Mouse (Mus musculus) midbrain, postnatal 0 days (tissue): ENCODE results near the gene Mdn1. TPM values are rescaled to one million over a fixed set of nuclear protein-coding genes. Genes with fewer than 3 reads are reported as not detected.
A peak's percentile ranks its signal among the peaks of the same experiment; 100 is the strongest.

Experiments used
- ATAC-seq: fragments of 200-750 bp; cut with Nextera tagmentation; 2 replicates; pipeline ENCODE4 v1.8.0; 2017; ENCODE audit warnings: moderate number of reproducible peaks, mild to moderate bottlenecking, moderate TSS enrichment, moderate library complexity; ENCODE audit not compliant: low FRiP score
- DNase-seq: peaks from one replicate; pipeline ENCODE4 v3.0.0-alpha.2; 2015; ENCODE audit warnings: low spot score
- H3K27ac ChIP-seq: fragments of 300-500 bp; sonication (generic); 2 replicates; pipeline ENCODE4 v1.5.1; 2014; ENCODE audit warnings: low read depth, mild to moderate bottlenecking, low read length, mixed read lengths
- H3K27me3 ChIP-seq: fragments of 300-500 bp; sonication (generic); 2 replicates; pipeline ENCODE4 v1.6.1; 2014; ENCODE audit warnings: low read length, control low read depth, mixed read lengths; ENCODE audit not compliant: insufficient read depth
- H3K36me3 ChIP-seq: fragments of 300-500 bp; sonication (generic); 2 replicates; pipeline ENCODE4 v1.6.1; 2014; ENCODE audit warnings: low read length, control low read depth, mixed read lengths; ENCODE audit not compliant: insufficient read depth
- H3K4me1 ChIP-seq: fragments of 300-500 bp; sonication (generic); 2 replicates; pipeline ENCODE4 v1.6.1; 2014; ENCODE audit warnings: mild to moderate bottlenecking, control low read depth, antibody characterized with exemption, low read length, mixed read lengths; ENCODE audit not compliant: insufficient read depth
- H3K4me2 ChIP-seq: fragments of 300-500 bp; sonication (generic); 2 replicates; pipeline ENCODE4 v1.6.1; 2014; ENCODE audit warnings: low read depth, mild to moderate bottlenecking, low read length, mixed read lengths; ENCODE audit not compliant: poor library complexity, severe bottlenecking
- H3K4me3 ChIP-seq: fragments of 300-500 bp; sonication (generic); 2 replicates; pipeline ENCODE4 v1.5.1; 2014; ENCODE audit warnings: low read depth, mild to moderate bottlenecking, low read length, moderate library complexity
- H3K9ac ChIP-seq: fragments of 300-500 bp; sonication (generic); replicated peaks from 2 replicates; pipeline ENCODE4 v1.6.1; 2014; ENCODE audit warnings: mild to moderate bottlenecking, low read length, moderate library complexity, mixed read lengths; ENCODE audit not compliant: poor library complexity, severe bottlenecking
- H3K9me3 ChIP-seq: fragments of 300-500 bp; sonication (generic); 2 replicates; pipeline ENCODE4 v1.6.1; 2016; ENCODE audit warnings: low read length, control low read depth
- CTCF ChIP-seq: IDR thresholded peaks from 2 replicates; pipeline ENCODE4 v1.5.1; 2016; ENCODE audit warnings: antibody characterized with exemption, mild to moderate bottlenecking
- WGBS: fragments of 180-500 bp; shearing (Covaris S2); extraction: QIAGEN DNeasy Blood & Tissue Kit; methylation state at CpG from one replicate; pipeline ENCODE4 v1.1.7; 2014; 5-methylcytosine and 5-hydroxymethylcytosine counted together
- polyA plus RNA-seq: library from polyadenylated mRNA; unstranded; fragments of >200 nt; fragmentation: Nextera tagmentation; extraction: Ambion mirVana; gene quantifications from 2 replicates; pipeline ENCODE4 v1.2.1, GENCODE M21; 2015
- total RNA-seq: library from RNA; depleted of rRNA; stranded (reverse); fragments of >200 nt; gene quantifications from 2 replicates; pipeline ENCODE4 v1.2.3, GENCODE M21; 2014

Gene Mdn1
- total and polyA plus RNA-seq, 2 experiments from 2014 or later: 10.1 to 26.8 TPM

GRCm38 (mm10) chr4:32789020-32789419 lies 132.1 kb downstream of the Mdn1 start:
- DNase-seq: no peak
- no peak overlapping the region for H3K9ac ChIP-seq
- H3K4me2 ChIP-seq: no peak overlapping the region
- H3K36me3 ChIP-seq: no peaks in the 10 kb centered on the region
- ATAC-seq: no peak
- H3K4me1 ChIP-seq: no peaks in the 10 kb centered on the region
- 85% methylated on average over 4 of the region's 4 CpGs for WGBS
- H3K9me3 ChIP-seq: no peaks in the 10 kb centered on the region
- no peak overlapping the region for H3K4me3 ChIP-seq
- TF ChIP-seq CTCF: no peak
- H3K27me3 ChIP-seq: no peaks in the 10 kb centered on the region
- no peak overlapping the region for H3K27ac ChIP-seq

GRCm38 (mm10) chr4:32798976-32799375 lies 142.1 kb downstream of the Mdn1 start:
- no peaks in the 10 kb centered on the region for H3K4me1 ChIP-seq
- H3K36me3 ChIP-seq: no peaks in the 10 kb centered on the region
- no peak overlapping the region for H3K9ac ChIP-seq
- 95% methylated on average over 4 of the region's 4 CpGs for WGBS
- H3K27ac ChIP-seq: no peak overlapping the region
- ATAC-seq: no peak
- TF ChIP-seq CTCF: no peak
- no peak overlapping the region for H3K4me3 ChIP-seq
- H3K4me2 ChIP-seq: no peak overlapping the region
- H3K27me3 ChIP-seq: no peaks in the 10 kb centered on the region
- no peaks in the 10 kb centered on the region for H3K9me3 ChIP-seq
- DNase-seq: no peak

- H3K36me3 ChIP-seq: no peaks in the 10 kb centered on the region
- peak; percentile 84 for DNase-seq
- H3K4me3 ChIP-seq: peak within 1 kb of the TSS; percentile 66
- peak; percentile 88 for ATAC-seq
- TF ChIP-seq CTCF: no peak
- no peaks in the 10 kb centered on the region for H3K27me3 ChIP-seq
- H3K27ac ChIP-seq: peak within 1 kb of the TSS; percentile 95
- no peaks in the 10 kb centered on the region for H3K4me1 ChIP-seq
- H3K9ac ChIP-seq: peak within 1 kb of the TSS; percentile 88
- peak within 1 kb of the TSS; percentile 58 for H3K4me2 ChIP-seq
- under 1% methylated on average over 49 of the region's 53 CpGs for WGBS
- no peaks in the 10 kb centered on the region for H3K9me3 ChIP-seq
Observed at GRCm38 (mm10) chr4:32799966-32800576, 143.2 kb downstream of the Mdn1 start, which contains the start of gene Lyrm2. TSS of gene Lyrm2 (plus strand) at chr4:32800253.

- Histone ChIP-seq H3K4me2 (peak overlapping the region; percentile 58), H3K9ac (peak overlapping the region; percentile 88), H3K9me3 (no peaks in the 10 kb centered on the region), H3K36me3 (peaks cover 2% of the 10 kb centered on the region; the same call in 1 of the 2 replicates), H3K4me1 (no peaks in the 10 kb centered on the region), H3K27ac (peak overlapping the region; percentile 95), H3K27me3 (no peaks in the 10 kb centered on the region), H3K4me3 (peak overlapping the region; percentile 66)
- 6% methylated on average over 9 of the region's 9 CpGs for WGBS
- DNase-seq (no peak), ATAC-seq (peak; percentile 32; the same call in 1 of the 2 replicates)
- no peak for TF ChIP-seq CTCF
Observed at GRCm38 (mm10) chr4:32800577-32801170, 143.8 kb downstream of the Mdn1 start.

GRCm38 (mm10) chr4:32817478-32817877 lies 160.6 kb downstream of the Mdn1 start:
- 67% methylated on average over 5 of the region's 5 CpGs for WGBS
- H3K27ac ChIP-seq: no peak overlapping the region
- H3K4me3 ChIP-seq: no peak overlapping the region
- no peak overlapping the region for H3K9ac ChIP-seq
- H3K9me3 ChIP-seq: no peaks in the 10 kb centered on the region
- TF ChIP-seq CTCF: no peak
- H3K4me1 ChIP-seq: no peaks in the 10 kb centered on the region
- no peak for DNase-seq
- ATAC-seq: no peak
- H3K27me3 ChIP-seq: no peaks in the 10 kb centered on the region
- H3K4me2 ChIP-seq: no peak overlapping the region
- H3K36me3 ChIP-seq: peaks cover 25% of the 10 kb centered on the region

GRCm38 (mm10) chr4:32820676-32821075 lies 163.8 kb downstream of the Mdn1 start:
- Histone ChIP-seq H3K27ac (no peak overlapping the region), H3K4me3 (no peak overlapping the region), H3K27me3 (no peaks in the 10 kb centered on the region), H3K4me2 (no peak overlapping the region), H3K36me3 (peaks cover 24% of the 10 kb centered on the region), H3K4me1 (no peaks in the 10 kb centered on the region), H3K9me3 (no peaks in the 10 kb centered on the region), H3K9ac (no peak overlapping the region)
- ATAC-seq (no peak), DNase-seq (no peak)
- no peak for TF ChIP-seq CTCF
- WGBS: 98% methylated on average over 3 of the region's 3 CpGs
